Mouse (Mus musculus) lung, postnatal 10 days (tissue): ENCODE measurements around the gene Wdr90.
"Not testable (repeated sequence)": the region's sequence is repeated elsewhere in the genome, so short reads cannot be mapped to it uniquely, and the experiment has no call there.

Experiments
- DNase-seq: peaks from one replicate; pipeline ENCODE4 v3.0.0; 2021

The Wdr90 gene

DNA sequence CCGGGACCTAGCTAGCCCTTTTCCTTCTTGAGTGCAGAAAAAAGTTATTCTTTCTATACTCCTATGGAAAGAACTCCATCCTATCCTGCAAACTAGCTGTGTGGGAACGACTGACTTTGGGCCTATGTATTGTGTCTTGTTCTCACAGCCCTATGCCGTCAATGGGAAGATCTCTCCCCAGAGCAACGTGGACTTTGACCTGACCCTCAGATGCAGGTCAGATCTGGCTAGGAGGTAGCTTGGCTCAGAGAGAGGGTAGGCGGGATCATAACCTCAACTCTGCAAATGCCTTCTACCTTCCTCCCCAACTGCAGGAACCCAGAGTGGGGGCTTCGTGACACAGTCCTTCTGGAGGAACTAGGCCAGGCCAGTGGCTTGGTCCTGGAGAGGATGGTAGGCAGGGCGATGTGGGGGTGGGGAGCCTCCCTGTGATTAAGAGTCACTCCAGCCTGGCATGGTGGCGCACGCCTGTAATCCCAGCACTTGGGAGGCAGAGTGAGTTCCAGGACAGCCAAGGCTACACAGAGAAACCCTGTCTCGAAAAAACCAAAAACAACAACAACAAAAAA is 15.1 kb upstream of the Wdr90 start:
- no peak for DNase-seq

- peak; percentile 92 for DNase-seq
Measured at GRCm38 (mm10) chr17:25875171-25876136, 14.2 kb upstream of the Wdr90 start.

DNA sequence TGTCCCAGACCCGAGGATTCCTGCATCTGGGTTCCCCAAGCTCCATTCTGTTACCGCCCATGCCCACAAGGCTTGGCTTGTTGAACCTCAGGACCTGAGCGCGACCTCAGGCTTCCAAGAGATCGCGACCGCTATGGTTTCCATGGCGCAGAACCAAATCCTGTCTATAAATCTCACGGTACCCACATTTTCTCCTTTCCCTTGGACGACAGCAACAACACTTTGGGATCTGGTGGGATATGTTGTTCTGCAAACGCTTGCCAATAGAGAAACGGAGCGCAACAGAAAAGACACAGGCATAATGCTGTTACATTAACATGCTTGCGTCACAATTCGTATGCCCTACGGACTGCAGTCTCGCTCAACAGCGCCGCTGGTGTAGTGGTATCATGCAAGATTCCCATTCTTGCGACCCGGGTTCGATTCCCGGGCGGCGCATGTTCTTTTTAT is 13.4 kb upstream of the Wdr90 start, which contains the start of gene Mettl26:
Gene Mettl26 (plus strand): TSS at position 354 of the 450 bp plus-strand sequence.
- DNase-seq = peak; percentile 94

- DNase-seq = no peak
Measured at GRCm38 (mm10) chr17:25874148-25874720, 12.9 kb upstream of the Wdr90 start.

DNA sequence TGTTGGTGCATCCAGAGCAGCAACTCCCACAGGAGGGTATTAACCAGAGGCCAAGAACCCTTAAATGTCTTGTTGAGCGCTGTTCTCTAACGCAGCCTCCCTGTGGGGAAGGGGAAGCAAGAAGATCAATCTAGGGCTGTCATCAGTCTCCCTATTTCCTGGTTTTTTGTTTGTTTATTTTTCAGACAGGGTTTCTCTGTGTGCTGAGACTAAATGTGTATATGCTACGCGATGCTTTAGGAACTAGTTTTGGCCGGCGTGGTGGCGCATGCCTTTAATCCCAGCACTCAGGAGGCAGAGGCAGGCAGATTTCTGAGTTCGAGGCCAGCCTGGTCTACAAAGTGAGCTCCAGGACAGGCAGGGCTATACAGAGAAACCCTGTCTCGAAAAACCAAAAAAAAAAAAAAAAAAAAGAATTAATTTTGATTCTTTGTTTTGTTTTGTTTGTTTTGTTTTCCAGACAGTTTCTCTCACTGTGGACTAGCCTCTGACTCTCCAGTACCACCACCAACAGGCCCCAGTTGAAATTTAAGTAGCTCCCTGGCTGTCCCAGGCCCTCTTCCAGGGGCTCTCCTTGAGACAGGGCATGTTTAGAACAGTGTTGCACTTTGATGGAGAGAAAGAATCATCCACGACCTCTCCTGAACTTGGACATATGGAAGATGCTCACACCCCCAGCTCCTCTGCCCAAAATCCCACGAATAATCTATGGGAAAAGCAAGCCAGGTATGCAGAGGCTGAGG is 12.3 kb upstream of the Wdr90 start:
- DNase-seq = no peak

GRCm38 (mm10) chr17:25872676-25873075 is 11.4 kb upstream of the Wdr90 start:
- DNase-seq = no peak

GRCm38 (mm10) chr17:25871566-25871965 is 10.3 kb upstream of the Wdr90 start:
- DNase-seq = not testable (repeated sequence)

DNA sequence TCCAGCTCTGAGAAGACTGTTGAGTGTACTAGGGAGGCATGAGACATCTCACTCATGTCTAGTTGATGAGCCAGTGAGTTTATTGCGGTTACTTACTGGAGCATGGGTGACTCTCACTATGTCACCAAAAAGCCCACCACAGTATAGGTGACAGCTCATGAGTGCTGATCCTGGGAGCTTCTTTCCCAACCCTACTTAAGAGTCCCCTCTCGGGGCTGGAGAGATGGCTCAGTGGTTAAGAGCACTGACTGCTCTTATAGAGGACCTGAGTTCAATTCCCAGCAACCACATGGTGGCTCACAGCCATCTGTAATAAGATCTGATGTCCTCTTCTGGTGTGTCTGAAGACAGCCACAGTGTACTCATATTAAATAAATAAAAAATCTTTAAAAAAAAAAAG is 8.7 kb upstream of the Wdr90 start:
- DNase-seq = no peak

GRCm38 (mm10) chr17:25869498-25869897 is 8.2 kb upstream of the Wdr90 start:
- DNase-seq = no peak

DNA sequence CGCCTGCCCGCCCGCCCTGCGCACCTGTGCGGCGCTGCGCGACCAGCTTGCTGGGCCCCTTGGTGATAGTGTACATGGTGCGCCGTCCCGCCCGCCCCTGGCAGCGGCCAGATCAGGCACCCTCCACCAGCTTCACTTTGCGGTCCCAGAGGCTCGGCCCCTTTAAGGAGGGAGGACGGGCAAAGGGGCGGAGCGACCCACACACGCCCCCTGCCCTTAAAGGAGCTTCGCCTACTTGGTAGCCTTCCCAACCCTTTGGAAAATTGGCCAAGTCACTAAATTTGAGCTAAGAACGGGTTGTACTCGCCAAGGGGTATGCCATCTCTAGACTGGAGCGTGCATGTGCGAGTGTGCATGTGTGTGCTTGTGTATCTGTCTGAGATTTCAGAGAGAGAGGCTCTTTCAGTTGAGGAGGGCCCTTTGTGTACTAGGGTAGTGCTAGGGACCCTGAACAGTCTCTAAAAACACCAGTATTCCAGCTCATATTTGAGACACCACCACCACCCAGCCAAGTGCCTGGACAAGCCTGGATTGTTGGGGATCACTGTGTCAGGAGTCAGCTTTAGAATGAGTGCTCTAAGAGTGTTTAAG is 7.4 kb upstream of the Wdr90 start, which contains the start of gene Mcrip2:
Gene Mcrip2 (minus strand): TSS at position 164 of the 591 bp plus-strand sequence.
- peak; percentile 91 for DNase-seq

GRCm38 (mm10) chr17:25867836-25868600 is 6.7 kb upstream of the Wdr90 start:
- peak; percentile 59 for DNase-seq

DNA sequence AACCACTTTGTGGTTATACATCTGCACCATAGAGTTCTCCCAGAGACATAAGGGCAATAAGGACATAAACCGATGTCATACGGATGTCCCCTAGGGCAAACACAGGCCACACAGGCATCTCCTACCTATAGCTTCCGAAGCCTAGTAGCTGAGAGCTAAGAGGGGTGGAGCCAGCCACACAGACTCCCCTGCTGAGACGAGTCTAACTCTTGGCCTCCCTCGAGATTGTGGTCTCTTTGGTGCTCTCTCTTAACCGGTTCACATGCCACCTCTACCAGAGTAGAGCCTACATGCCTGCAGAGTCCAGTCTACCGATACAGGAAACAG is 6.2 kb upstream of the Wdr90 start:
- no peak for DNase-seq

DNA sequence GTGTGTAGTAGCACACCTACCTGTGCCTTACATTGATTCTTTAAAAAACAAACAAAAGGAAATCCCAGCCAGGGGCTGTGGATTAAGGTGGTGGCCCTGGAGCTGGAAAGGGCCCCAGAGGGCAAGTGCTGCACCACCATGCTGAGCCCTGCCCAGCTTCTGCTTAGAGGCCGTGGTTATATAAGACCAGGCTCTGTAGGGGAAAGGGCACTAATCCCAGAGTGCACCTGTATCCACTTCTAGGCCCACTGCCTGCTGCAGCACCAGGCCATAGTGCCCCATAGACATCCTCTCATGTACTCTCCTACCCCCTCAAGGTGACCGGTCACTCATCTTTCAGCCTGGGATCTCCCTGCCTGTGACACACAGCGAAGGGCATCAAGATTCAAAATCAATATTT is 4.9 kb upstream of the Wdr90 start:
- DNase-seq = no peak

- no peak for DNase-seq
Measured at GRCm38 (mm10) chr17:25865288-25865687, 4.0 kb upstream of the Wdr90 start.

- no peak for DNase-seq
Measured at GRCm38 (mm10) chr17:25864311-25864710, 3.0 kb upstream of the Wdr90 start.

- DNase-seq = no peak
Measured at GRCm38 (mm10) chr17:25863681-25864080, 2.4 kb upstream of the Wdr90 start.

DNA sequence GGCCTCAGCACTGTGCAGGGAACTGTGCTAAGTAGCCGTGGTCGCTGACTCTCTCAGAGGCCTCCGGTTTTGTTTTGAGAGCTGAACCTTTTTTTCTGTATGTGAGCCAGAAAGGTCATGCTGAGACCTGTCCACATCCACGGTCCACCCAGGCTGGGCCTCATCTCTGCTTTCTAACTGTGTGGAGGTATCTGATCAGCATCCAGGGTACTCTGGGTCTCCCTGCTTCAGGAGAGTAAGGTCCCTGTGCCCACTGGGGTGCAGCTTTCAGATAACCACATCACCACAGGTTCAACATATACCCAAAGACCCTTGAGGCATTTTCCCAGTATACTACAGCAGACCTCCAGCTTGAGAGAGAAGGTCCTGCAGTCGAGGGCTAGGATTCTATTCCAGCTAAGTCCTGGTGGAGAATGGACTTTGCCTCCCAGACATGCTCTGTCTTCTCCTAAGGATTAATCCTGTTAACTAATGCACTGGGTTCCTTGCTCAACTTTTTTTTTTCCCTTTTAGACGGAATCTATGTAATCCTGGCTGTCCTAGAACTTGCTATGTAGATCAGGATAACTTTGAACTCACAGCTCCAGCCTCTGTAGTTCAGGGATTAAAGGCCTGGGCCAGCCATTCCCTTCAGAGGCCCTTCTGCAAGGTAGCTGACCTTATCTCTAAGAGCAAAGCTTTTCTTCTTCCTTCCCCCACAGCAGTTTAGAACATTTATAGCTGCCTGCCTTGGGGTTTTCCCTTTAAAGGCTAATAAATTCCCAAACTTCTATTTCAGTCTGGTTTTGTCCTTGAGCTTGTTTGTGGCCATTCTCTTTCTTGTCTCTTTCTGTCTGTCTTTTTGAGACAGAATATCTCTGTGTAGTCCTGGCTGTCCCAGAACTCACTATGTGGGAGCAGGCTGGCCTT is 657 bp upstream of the Wdr90 start:
- no peak for DNase-seq

GRCm38 (mm10) chr17:25860229-25860628 is 1.1 kb downstream of the Wdr90 start:
- no peak for DNase-seq

DNA sequence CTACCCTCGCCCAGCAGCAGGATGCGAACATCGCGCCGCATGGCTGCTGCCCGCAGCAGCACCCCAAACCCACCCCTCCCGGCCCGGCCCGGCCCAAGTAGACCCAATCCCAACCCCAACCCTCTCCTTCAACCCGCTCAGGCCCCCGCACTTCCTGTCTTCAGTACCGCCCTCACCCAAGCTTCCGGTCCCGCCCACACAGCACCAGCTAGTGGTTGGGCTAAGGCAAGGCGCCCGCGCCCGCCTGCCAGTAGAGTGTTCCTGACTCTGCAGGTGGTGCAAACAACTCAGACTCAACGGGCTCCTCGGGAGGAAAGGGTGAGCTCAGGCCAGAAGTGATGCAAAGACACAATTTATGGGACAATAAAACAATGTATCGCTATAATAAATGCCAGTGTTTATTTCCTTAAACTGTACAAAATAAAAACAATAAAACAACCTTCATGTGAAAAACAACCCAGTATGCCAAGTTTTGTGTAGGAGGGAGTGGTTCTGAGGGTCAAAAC is 16.9 kb downstream of the Wdr90 start, which contains the start of gene Rhot2:
Gene Rhot2 (minus strand): TSS at position 456 of the 506 bp plus-strand sequence.
- peak; percentile 98 for DNase-seq

DNA sequence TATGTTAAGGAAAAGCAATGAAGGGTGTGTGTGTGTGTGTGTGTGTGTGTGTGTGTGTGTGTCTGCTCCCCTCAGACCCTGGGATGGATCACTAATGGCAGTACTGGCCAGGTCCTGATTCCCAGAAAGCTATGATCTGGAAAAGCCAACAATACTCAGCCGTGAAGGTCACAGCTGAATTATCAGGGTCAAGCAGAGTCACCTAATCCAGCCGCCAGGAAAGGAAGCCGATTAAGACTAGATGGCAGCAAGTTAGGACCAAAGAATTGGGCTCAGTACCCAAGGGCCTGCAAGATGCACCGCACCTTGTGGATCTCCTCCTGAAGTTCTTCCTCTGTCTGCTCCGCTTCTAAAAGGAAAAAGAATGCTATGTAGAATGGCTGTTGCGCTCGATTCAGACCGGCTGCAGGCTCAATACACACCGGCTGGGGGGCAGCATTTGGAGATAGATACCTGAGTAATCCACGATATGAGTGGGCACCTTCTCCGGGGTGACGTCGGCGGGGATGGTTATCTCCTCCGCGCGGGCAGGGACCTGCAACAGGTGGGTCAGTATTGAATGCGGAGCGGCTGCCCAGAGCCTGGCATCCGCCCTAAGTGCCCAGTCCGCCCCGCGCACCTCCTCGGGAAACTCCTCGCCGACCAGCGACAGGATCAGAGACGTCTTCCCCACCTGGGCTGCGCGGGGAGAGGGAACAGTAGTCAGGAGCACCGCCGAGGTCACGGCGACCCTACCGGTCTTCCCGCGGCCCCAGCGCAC is 17.5 kb downstream of the Wdr90 start:
- DNase-seq = no peak
